9 mouse cellular contexts compared by ENCODE assay signal in the genomic region with DNA sequence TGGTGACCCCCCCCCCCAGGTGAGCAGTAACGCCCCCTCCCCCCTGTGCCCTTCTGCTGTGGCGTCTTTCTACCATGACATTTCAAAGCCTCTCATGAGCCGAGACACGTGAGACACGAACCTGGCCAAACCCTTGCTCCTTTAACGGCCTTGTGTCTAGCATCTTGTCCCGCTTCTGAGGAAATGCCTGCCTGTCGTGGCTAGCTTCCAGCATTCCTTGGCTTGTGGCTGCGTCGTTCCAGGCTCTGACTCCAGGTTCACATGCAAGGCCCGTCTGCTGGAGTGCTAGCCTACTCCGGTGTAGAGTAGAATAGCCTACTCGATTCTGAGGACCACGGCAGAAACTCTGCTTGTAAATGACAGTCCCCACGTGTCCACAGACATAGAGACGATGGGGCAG.
A peak's percentile ranks its signal among the peaks of the same experiment; 100 is the strongest.
DNase-seq lines count a peak whose midpoint lies in the region; ATAC-seq lines count a peak whose summit lies in the region.
"Had no signal": no experiment of that assay in that cellular context is flagged by ENCODE, and none has a peak within 500 bp of the region (broad histone marks: within the 10 kb centered on the region; RNA-seq: fewer than 3 reads in every experiment).

No protein-coding gene starts in this region.

- H3K4me2 ChIP-seq in kidney, embryonic 14.5 days (replicated peaks; ENCODE audit: low read depth, low read length), result no peak overlapping the region

- H3K27ac ChIP-seq in kidney, embryonic 14.5 days (ENCODE audit: low read depth, low read length), result no peak overlapping the region

- intact Hi-C loops in gastrocnemius, postnatal 14 days (cut with DNase I; ENCODE audit: low total_unique reads), result no loop called here

- H3K27me3 ChIP-seq in kidney, embryonic 14.5 days (ENCODE audit: control insufficient read depth, insufficient read depth, low read length), result no peaks in the 10 kb centered on the region

- DNase-seq in kidney, adult 18-20 months, result peak; percentile 82
- DNase-seq in adrenal gland, postnatal 14 days, result peak; percentile 82
- DNase-seq in gastrocnemius, postnatal 14 days, result peak; percentile 77
- DNase-seq in kidney, postnatal 10 days, result peak; percentile 72
- DNase-seq in urinary bladder, adult 2 months (ENCODE audit: low spot score), result no peak
- DNase-seq in embryo, embryonic 10.5 days (ENCODE audit: low spot score), result no peak

- H3K4me3 ChIP-seq in kidney, embryonic 14.5 days (ENCODE audit: low read length), result no peak overlapping the region

- ATAC-seq in kidney, embryonic 14.5 days (ENCODE audit: low FRiP score, low TSS enrichment), result no peak
- 0 out of 2 replicates have a peak, but pooled peaks have one; percentile 3 for ATAC-seq in megakaryocyte progenitor cell, adult 5-6 weeks (replicated peaks; ENCODE audit: poor library complexity)

- H3K4me1 ChIP-seq in kidney, embryonic 14.5 days (ENCODE audit: control insufficient read depth, insufficient read depth, low read length), result peaks cover 75% of the 10 kb centered on the region

- H3K9me3 ChIP-seq in kidney, embryonic 14.5 days (ENCODE audit: control insufficient read depth, low read length), result no peaks in the 10 kb centered on the region

- H3K9ac ChIP-seq in kidney, embryonic 14.5 days (ENCODE audit: low read depth, low read length), result no peak overlapping the region

- 33% methylated on average over 16 of the region's 16 CpGs for WGBS in kidney, embryonic 14.5 days

- H3K36me3 ChIP-seq in kidney, embryonic 14.5 days (ENCODE audit: control insufficient read depth, insufficient read depth, low read length), result no peaks in the 10 kb centered on the region
- H3K36me3 ChIP-seq: G1E had no signal

Comparison
In these comparisons a context has a peak if more than half of its experiments do, and no peak if none do; other contexts are left out.
1. DNase-seq: peak in kidney, adult 18-20 months (single experiment), adrenal gland, postnatal 14 days (single experiment), gastrocnemius, postnatal 14 days (single experiment) and kidney, postnatal 10 days (single experiment); none in urinary bladder, adult 2 months (single experiment) and embryo, embryonic 10.5 days (single experiment).